In genomic region chr5:105609683-105610082, GRCm38 (mm10) we compare ENCODE assay signal across 11 mouse cellular contexts.
DNase-seq lines count a peak whose midpoint lies in the region; ATAC-seq and TF ChIP-seq lines count a peak whose summit lies in the region.
"Had no signal": no experiment of that assay in that cellular context is flagged by ENCODE, and none has a peak within 500 bp of the region (broad histone marks: within the 10 kb centered on the region; RNA-seq: fewer than 3 reads in every experiment).

No protein-coding gene starts in this region.

- no peaks in the 10 kb centered on the region for H3K9me3 ChIP-seq in forebrain, embryonic 16.5 days (ENCODE audit: control insufficient read depth, low read length)
- H3K9me3 ChIP-seq: embryonic facial prominence, embryonic 13.5 days had no signal

- H3K27me3 ChIP-seq in forebrain, embryonic 16.5 days (replicated peaks; ENCODE audit: control insufficient read depth, insufficient read depth, low read length) = no peaks in the 10 kb centered on the region
- H3K27me3 ChIP-seq: embryonic facial prominence, embryonic 13.5 days had no signal

- H3K4me3 ChIP-seq in forebrain, embryonic 16.5 days (replicated peaks; ENCODE audit: low read length) = no peak overlapping the region
- no peak overlapping the region for H3K4me3 ChIP-seq in layer of hippocampus, adult 2 months
- H3K4me3 ChIP-seq: embryonic facial prominence, embryonic 13.5 days; heart, adult 2 months had no signal

- TF ChIP-seq CTCF in layer of hippocampus, adult 2 months (conservative IDR thresholded peaks at IDR 0.05) = no peak

- no peak overlapping the region for H3K9ac ChIP-seq in forebrain, embryonic 16.5 days (replicated peaks; ENCODE audit: low read depth, low read length)
- H3K9ac ChIP-seq: embryonic facial prominence, embryonic 13.5 days; liver, embryonic 14.5 days had no signal

- WGBS in forebrain, embryonic 16.5 days = 78% methylated on average over 12 of the region's 12 CpGs

- no peak overlapping the region for H3K27ac ChIP-seq in forebrain, embryonic 16.5 days (ENCODE audit: low read length)
- H3K27ac ChIP-seq in layer of hippocampus, adult 2 months = no peak overlapping the region
- H3K27ac ChIP-seq: embryonic facial prominence, embryonic 13.5 days; heart, adult 2 months; liver, embryonic 14.5 days had no signal

- no peaks in the 10 kb centered on the region for H3K4me1 ChIP-seq in forebrain, embryonic 16.5 days (replicated peaks; ENCODE audit: control insufficient read depth, insufficient read depth, low read length)
- H3K4me1 ChIP-seq: embryonic facial prominence, embryonic 13.5 days had no signal

- H3K4me2 ChIP-seq in forebrain, embryonic 16.5 days (ENCODE audit: low read length) = no peak overlapping the region
- H3K4me2 ChIP-seq: embryonic facial prominence, embryonic 13.5 days had no signal

- peaks cover 17% of the 10 kb centered on the region for H3K36me3 ChIP-seq in forebrain, embryonic 16.5 days (ENCODE audit: control insufficient read depth, insufficient read depth)

- DNase-seq in thymus, postnatal 4 days = peak; percentile 35
- DNase-seq in thymus, postnatal 25 days = no peak
- peak; percentile 69 for DNase-seq in lung, postnatal 10 days
- no peak for DNase-seq in urinary bladder, postnatal 25 days (ENCODE audit: low spot score)
- DNase-seq in right cerebral cortex, postnatal 14 days = no peak
- DNase-seq in layer of hippocampus, adult 2 months (ENCODE audit: low spot score in 2 of 2) = no peak
- DNase-seq: adrenal gland, adult 8-10 months; heart, adult 2 months had no signal

- peak; percentile 43; the same call in 1 of the 2 replicates for ATAC-seq in forebrain, embryonic 16.5 days

Comparison
In these comparisons a context has a peak if more than half of its experiments do, and no peak if none do; other contexts are left out.
1. DNase-seq: peak in thymus, postnatal 4 days (single experiment) and lung, postnatal 10 days (single experiment); none in thymus, postnatal 25 days (single experiment), urinary bladder, postnatal 25 days (single experiment), right cerebral cortex, postnatal 14 days (single experiment) and layer of hippocampus, adult 2 months (0 of 2).